Mouse (Mus musculus) adrenal gland, adult 8-10 months (tissue): ENCODE results near the gene Lsr. TPM values are rescaled to one million over a fixed set of nuclear protein-coding genes. Genes with fewer than 3 reads are reported as not detected.

ENCODE experiments used
- DNase-seq: peaks from one replicate; pipeline ENCODE4 v3.0.0; 2022
- total RNA-seq, 4 experiments: library from RNA; stranded (reverse); gene quantifications; 2 replicates each; pipeline ENCODE4 v1.2.4; 2022

Gene Lsr
- total RNA-seq = 10 to 100 TPM in 2 of 4 experiments, 1 to 10 TPM in 2; 4.1 to 36.6 (median 13.7) TPM

DNA sequence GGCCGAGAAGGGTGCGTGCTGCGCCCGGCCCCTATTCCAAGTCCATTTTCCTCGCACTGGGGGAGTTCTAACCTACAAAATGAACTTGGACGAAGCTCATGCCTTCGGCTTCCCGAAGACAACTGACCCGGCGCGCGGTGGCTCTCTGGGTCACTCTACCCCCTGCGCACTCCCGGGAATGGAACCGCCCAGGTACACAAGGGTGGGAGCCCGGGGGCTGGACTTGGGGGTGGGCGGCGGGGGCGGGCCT is at the start of gene Lsr:
Gene Lsr (minus strand): TSS at position 214 of the 250 bp plus-strand sequence.
- no peak for DNase-seq

DNA sequence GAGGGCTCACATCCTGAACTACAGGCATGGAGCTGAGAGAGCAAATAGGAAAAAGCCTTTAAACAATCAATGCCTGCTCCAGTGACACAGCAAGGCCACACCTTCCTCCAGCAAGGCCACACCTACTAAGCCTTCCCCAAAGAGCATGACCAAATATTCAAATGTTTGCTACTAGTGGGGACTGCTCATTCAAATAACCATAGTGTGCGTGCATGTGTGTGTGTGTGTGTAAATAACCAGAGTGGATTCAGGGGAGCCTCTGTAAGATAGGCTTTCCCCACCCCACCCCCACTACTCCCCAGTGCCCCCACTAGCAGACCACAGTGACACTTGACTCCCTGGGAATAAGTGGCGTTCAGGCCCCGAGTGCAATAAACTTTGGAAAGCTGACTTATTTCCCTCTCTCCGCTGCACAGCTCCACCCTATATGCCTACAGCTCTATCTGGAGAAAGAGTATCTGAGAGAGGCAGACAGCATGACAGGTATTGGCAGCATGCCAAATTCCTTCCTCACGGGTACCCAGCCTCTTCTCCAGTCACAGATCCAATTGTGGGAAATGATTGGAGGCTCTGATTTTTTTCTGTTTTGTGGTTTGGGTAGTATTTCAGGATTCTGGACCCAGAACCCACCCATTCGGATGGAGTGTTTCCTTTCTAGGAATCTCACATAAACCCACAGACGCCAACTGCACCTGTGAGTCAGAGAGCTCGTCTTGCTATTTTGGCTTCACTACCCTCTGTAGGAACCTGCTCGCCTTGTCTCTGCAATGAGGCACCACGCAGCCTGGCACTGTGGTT is 44.0 kb upstream of the Lsr start:
- no peak for DNase-seq

DNA sequence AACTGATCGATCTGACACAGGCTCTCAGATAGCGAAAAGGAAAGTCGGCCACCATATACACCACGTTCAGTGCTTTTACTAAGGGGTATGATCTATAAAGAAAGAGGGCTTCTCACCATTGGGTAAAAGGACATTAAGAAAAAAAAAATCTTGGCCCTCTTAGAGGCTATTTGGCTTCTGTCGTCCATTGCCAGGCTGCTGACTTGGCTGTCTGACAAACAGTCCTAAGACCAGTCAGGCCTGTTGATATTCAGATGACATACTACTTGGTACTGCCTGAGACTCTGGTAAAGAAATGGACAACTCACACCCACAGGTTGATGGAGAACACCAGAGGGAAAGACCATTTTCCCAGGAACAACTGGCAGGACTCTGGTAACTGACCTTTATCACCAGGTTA is 39.7 kb upstream of the Lsr start:
- no peak for DNase-seq

DNA sequence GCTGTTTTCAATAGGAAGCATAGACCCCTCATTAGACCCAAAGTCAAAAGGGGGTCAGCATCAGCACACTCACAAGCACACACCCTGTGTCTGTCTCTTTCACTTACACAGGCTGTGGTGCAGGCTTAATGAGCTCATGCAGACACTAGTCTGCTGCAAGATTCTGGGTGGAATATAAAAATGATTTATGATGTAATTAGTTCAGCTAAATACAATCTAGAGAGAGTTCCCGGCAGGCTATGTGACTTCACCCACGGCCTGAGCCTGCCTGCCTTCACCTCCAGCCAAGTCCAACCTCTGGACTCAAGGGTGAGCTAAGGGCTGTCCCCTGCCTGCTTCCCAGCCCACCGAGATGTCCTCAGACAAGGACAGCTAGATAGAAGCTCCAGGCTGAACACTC is 35.6 kb upstream of the Lsr start:
- DNase-seq = no peak

DNA sequence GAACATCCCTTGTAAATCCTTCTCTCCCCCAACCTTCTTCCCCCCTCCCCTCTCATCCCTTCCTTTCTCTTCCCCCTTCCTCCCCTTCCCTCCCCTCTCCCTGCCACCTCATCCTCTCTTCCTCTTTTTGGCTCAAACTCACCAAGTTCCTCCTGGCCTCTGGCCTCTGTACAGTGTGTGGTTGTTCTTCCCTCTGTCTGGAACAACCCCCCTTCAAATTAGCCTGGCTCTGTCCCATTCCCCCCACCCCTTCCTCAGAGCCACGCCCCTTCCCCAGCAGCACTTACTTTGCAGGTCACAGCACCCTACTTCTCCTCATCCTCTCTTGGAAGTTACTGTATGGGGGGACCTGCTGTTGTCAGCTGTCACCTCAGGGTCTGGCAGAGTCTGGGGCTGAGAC is 34.9 kb upstream of the Lsr start:
- DNase-seq = no peak

DNA sequence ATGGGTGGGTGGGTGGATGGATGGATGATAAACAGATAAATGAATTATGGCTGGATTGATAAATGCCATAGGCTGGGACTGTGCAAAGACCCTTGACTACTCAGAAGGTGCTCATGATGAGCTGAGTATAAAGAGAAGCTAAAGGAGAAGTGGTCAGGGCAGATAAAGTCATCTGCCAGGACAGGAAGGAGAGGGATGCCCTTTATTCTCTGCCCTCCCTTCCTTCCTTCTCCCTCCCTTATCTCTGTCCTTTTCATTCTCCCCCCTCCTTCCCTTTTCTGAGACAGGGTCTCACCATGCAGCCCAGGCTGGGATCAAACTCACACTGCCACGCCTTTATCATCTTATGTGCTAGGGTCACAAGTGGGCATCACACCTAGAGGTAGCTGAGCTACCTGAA is 34.5 kb upstream of the Lsr start:
- no peak for DNase-seq

DNA sequence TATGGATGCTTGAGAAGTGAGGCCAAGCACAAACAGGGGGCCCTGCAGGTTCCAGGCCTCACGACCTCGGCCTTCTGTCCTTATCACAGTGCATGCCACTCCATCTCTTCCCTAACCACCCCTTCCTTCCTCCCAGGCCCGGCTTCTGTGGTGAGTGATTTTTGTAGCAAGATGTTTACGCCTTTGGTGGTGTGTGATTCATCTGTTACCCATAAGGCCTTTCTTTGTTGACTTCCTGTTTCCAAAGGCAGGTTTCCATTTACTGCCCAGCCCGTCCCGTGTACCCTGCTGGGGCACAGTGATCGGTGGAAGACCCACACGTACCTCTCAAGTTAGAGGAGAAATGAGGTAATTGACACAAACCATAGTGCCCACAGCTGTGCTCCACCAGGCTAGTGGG is 29.4 kb upstream of the Lsr start:
- peak; percentile 29 for DNase-seq

DNA sequence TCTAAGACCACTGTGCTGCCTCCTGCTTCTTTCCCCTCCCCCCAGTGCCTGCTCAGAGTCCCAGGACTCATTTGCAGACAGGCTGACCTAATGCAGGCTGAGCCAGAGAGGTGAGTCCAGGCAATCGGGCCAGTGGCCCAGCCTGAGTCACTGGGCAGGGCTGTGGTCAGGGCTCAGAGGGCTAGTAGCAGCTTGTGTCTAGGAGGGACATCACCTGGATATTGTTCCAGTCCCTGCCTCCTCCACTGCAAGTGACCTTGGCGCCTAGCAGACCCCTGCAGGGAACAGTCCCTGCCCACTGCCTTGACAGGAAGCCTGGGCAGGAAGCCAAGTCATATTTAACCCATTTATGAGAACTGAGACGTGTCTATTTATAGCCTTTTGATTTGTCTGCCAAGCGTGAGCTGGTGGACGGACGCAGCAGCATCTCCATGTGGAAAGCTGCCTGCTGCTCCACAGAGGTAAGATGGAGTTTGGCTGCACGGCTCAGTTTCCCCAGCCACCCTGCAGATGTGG is 27.3 kb upstream of the Lsr start:
- DNase-seq = peak; percentile 73

DNA sequence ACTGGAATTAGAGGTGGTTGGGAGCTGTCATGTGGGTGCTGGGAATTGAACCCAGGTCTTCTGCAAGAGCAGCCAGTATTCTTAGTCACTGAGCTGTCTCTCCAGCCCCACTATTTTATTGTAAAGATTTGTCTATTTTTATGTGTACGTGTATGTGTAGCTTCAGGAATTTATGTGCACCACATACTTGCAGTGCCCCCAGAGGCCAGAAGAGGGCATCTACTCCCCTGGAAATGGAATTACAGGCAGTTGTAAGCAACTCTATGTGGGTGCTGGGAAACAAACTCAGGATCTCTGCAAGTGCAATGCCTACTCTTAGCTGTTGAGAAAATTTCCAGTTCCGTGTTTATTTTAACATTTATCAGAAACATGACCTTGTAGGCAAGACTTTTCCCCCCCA is 23.2 kb upstream of the Lsr start:
- DNase-seq = no peak

DNA sequence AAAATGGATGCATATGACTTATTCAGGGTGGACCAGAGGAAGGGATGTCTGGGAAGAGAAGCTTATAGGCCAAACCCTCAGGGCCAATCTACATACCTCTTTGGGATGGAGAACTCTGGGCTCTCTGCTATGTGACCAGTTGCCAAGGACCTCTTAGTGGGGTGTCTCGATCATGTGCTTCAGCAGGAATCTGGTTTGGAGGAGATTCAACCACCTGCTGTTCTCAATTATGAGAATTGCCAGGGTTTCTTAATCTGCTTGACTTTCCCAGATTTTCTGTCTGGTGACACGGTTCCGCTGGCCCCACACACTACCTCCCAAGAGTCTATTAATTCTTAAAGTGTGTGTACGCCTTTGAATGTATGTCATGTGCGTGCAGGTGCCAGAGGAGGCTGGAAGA is 20.7 kb upstream of the Lsr start:
- DNase-seq = no peak

DNA sequence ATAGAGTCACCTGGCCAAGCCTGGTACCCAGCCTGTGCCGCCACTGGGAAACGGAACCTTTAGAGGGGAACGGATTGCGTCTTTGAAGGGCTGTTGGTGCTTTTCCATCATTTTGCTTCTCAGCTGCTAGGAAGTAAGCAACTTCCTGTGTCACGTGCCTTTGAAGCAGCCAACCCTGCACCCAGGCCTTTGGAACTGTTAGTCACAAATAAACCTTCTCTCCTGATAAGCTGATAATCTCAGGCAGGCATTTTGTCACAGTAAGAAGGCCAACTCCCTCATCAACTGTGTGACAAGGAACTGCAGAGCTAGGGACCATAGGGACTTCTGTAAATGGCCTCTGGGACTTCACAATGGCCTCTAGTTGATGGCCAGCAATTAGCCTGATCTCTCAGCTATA is 18.9 kb upstream of the Lsr start:
- DNase-seq = no peak

DNA sequence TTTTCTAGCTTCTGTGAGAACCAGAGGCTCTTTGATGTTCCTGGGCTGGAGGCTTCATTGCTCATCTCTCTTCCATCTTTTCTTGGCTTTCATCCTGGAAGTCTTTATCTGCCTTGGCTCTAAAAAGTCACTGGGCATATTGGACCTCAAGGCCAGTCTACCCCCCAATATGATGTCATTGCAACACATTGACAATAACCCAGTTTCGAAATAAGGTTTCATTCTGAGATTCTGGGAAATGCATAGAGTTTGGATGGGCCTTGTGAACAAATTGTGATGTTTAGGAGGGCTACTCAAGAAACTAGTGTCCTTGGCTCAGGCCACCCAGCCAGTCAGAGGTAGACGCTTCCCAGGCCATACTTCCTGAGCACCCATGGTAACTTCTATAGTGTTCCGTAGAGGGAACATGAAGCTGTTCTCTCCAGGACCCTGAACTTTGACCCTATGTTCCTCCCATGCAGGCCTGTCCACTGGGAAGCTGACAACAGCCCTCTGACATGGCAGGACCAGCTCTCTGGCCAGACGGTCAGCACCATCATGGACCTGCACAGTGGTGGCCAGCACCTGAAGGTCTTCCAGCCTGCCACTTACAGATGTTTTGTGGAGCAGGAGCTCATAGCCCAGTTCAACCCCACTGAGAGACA is 15.4 kb upstream of the Lsr start:
- peak; percentile 62 for DNase-seq

DNA sequence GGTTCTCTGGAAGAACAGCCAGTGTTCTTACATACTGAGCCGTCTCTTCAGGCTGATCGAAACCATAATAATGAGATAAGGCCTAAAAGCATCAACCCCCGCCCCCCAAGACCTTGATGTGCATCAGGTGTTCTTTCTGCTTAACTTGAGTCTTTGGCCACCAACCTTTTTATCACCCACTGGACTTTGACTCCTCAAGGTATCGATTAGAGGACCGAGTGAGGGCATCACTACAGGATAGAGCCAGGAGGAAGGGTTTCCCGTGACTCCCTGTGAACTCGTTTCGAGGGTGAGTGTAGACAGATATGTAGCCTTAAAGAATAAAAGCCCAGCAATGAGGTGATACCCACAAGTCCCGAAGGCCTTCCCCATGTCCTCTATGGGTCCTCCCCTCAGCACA is 12.1 kb upstream of the Lsr start:
- no peak for DNase-seq

DNA sequence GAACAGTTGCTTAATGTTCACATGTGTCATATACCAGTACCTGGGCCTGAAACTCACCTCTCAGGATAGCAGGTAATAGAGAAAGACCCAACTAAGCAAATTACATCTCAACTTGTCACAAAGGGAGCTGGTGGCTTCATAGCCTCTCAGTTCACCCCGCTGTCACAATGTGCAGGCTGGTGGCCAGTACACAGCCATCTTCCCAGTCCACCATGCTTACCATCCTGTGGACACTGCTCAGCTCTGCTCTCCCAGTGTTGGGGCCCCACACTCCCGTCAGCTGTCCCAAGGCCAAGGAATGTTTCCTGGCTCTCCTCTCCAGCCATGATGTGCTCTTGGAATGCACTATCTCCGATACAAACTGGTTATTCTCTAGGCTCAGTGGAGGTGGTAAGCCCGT is 8.4 kb upstream of the Lsr start:
- no peak for DNase-seq

DNA sequence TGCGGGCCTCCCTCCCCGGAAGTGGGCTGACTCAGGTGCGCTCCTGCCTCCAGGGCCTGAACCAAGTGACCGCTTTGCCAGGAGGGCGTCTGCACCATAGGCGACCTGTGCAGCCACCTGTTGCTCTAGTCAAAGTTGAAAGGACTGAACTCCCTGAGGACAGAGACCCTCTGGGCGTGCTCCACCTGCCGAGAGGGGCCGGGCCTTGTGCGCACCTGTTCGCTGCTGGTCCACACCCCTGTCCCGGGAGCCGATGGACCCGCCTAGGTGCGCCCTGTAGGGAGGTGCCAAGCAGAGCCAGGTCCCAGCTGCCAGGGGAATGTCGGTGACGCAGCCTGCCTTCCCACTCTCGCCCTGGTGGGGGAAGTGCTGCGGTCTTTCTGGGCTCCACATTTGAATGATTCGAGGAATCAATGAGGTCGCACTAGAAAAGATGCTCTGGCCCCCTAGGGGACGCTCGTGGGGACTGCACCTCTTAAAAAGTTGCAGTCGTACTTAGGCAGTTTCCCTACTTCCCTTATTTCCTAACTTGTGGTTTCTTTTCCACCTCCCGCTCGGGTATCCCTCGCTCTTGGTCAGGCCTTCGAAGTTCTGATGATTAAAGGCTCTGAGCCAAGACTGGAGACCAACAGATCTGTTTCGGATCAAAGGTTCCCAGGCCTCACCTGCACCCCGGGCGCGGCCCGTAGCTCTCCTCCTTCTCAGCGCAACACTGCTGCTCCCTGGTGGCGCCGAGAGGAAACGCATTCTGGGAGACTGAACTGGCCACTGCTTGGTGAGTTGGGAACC is 431 bp upstream of the Lsr start, which contains the start of gene Fam187b:
Gene Fam187b (plus strand): TSS at position 290 of the 789 bp plus-strand sequence.
- peak; percentile 78 for DNase-seq

DNA sequence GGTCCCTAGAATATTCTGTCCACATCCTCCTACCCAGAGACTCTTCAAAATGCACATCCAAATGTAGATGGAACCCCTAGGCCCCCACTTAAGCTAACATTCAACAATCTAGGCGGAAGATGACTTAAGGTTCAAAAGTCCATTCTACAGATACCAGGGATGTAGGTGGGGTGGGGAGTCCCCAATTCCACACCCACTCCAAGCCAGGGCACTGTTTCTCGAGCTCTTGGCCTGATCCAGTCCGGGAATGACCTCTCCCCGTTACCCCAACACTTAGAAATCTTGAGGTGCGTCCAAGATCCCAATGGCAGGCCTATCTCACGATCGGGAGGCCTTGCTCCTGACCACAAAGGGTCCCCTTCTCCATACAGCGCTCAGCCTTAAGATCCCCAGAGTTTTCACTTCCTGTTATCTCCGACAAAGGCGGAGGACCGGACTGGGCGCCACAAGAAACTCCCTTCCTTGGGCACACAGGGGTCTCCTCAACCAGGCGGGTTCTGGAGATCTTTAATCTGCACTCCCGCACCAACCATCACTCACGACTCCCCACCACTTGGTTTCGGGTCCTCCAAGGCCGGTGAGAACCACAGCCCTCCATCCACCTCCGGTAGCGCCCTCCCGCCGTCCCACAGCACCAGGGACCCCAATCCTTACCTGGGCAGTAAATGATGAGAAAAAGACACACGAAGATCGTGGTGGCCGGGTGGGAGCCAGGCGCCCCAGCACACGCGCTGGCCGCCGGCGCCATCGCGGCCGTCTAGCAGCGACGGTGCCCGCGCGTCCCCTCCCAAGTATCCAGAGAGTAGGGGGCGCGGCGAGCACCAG is 626 bp downstream of the Lsr start:
- DNase-seq = no peak

DNA sequence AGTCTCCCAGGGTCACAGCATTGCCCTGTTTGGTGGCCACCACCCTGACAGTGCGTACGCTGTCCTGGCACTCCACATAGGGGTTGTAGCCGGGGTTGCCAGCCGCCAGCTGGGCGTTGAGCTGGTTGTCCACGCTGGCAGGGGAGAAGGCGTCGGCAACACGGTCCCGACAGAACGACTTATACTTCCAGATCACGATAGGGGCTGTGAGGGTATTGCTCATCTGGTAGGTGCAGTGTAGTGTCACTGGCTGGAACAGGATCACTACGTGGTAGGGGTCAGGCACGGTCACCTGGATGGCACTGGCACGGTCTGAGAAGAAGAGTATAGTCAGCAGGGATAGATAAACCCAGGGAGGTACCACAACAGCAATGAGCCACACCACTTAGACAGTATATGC is 1.4 kb downstream of the Lsr start:
- no peak for DNase-seq

DNA sequence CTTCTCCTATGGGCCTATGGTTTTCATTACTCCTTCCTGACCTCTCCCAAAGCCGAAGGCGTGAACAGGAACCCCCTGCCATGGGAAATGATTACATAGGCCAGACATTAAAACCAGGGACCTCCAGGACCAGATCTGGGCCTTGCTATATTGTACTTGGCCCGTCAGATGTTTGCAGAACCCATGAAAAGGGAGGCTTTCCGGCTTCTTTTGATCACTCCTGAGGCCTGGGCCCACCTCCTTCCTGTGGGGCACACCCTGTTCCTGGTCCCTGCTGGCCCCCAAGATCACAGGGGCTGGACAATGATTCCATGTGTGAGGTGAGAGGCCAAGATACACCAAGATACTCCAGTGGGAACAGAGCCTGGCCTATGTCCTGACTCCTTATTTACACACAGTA is 4.1 kb downstream of the Lsr start:
- no peak for DNase-seq

DNA sequence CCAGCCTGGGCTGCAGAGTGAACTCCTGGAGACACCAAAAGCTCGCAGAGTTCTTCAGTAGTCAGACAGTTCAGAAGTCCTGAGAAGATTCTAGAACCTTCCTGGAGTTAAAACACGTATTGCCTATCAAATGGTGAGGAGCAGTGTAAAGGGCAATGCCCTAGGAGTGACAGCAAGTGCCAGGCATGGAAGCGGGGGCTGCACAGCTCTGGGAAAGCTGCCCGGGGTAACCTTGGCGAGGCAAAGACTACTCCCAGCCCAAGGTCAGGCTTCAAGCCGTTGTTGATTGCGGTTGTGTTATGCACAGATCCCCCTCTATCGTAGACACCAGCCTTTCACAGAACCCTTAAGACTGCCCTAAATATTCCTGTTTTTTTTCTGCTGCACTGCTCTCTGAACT is 4.7 kb downstream of the Lsr start:
- peak; percentile 65 for DNase-seq

DNA sequence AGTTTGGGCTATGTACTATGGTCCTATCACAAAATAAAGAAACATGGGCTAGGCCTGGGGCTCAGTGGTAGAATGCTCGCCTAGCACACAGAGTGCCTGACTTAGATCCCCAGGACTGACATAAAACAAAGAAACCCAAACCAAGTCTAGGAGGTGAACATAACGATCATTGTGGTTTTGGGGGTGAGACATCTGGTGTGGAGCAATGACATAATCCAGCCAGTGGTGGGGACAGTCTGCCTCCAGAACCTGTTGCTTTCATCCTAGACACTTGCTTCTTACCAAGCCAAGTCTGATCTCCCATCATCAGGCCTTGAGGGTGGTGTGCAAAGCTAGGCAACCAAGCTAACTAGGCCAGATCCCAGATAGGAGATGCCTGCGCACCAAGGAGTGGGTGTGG is 6.6 kb downstream of the Lsr start:
- DNase-seq = no peak

DNA sequence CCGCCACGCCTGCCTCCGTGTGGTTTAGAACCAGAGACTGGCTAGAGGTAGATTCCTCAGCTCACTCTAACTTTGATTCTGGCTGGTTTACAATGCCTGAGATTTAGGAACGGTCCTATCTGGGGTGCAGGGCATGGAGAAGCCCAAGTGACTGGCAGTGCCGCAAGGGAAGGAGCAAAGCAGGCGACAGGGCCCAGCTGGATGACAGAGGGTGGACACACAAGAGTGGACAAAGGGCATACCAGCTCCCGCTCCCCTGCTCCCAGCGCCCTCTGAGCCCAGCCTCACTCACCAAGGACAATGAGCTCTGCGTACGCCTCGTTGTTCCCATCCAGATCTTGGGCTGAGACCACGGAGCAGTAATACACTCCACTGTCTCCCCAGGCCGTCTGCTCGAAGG is 7.6 kb downstream of the Lsr start:
- DNase-seq = no peak

DNA sequence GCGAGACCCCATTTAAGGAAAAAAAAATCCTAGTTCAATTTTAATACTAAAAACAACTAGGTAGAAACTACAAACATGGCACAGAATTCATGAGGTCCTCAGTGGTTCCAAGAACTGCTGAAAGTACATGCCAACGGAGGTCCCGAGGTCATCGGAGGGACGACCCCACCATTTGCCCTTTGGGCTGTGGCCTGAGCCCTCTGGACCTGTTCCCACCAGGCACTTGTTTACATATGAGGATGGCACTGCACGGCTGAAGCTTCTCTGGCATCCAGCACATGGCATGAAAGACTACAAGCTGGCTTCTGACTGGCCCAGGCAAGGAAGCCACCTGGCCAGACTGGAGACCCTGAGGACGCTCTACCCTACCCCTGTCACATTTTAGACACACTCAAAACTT is 8.9 kb downstream of the Lsr start:
- DNase-seq = no peak

DNA sequence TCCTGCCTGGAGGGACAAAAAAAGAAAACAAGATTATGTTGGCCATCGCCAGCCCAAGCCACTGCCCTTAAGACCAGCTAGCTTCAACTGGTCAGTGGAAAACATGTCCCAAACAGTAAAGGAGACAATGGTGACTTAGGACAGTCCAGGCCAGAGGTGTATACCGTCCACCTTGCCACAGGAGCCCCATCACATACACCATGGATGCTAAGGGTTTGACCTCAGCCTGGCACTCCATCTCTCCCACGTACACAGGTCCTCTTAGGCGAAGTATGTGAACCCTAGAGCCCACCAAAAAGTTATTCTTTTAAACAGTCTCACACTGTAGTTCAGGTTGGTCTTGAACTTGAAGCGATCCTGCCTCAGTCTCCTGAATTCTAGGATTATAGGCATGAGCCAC is 10.4 kb downstream of the Lsr start:
- no peak for DNase-seq
